Mouse (Mus musculus) bone marrow macrophage, adult 2 months (primary cell): ENCODE measurements around the gene Akap1. TPM values are rescaled to one million over a fixed set of nuclear protein-coding genes. Genes with fewer than 3 reads are reported as not detected.

ENCODE experiments used
- H3K27ac ChIP-seq: 2 replicates; pipeline ENCODE4 v1.5.1; 2012; ENCODE audit warnings: low read depth, low read length; ENCODE audit not compliant: insufficient read depth
- H3K4me1 ChIP-seq: 2 replicates; pipeline ENCODE4 v1.6.1; 2012; ENCODE audit warnings: low read length; ENCODE audit not compliant: control insufficient read depth, insufficient read depth
- H3K4me3 ChIP-seq: 2 replicates; pipeline ENCODE4 v1.5.1; 2012; ENCODE audit warnings: mild to moderate bottlenecking, low read length, moderate library complexity; ENCODE audit not compliant: insufficient read depth
- CTCF ChIP-seq: IDR thresholded peaks from 2 replicates; pipeline ENCODE4 v1.5.1; 2012; ENCODE audit warnings: low read depth, mild to moderate bottlenecking, low read length, moderate library complexity
- POLR2A ChIP-seq: IDR thresholded peaks from 2 replicates; pipeline ENCODE4 v1.6.1; 2012; ENCODE audit warnings: mild to moderate bottlenecking, low read depth, low read length, borderline replicate concordance
- polyA plus RNA-seq: library from polyadenylated mRNA; stranded (reverse); fragments of >200 nt; gene quantifications from 2 replicates; pipeline ENCODE4 v1.2.4, GENCODE M21; 2012; ENCODE audit not compliant: missing spikeins, insufficient read depth, insufficient read length

The Akap1 gene
- polyA plus RNA-seq, 1 experiment = 6.9 TPM

- no peak overlapping the region for H3K4me3 ChIP-seq
- TF ChIP-seq POLR2A = no peak
- no peak overlapping the region for H3K27ac ChIP-seq
- H3K4me1 ChIP-seq = peaks cover 18% of the 10 kb centered on the region
These were observed 8.0 kb downstream of the Akap1 start for GRCm38 (mm10) chr11:88856383-88856782.

GRCm38 (mm10) chr11:88855795-88856194, 8.6 kb downstream of the Akap1 start:
- TF ChIP-seq CTCF = no peak
- TF ChIP-seq POLR2A = no peak
- H3K27ac ChIP-seq = no peak overlapping the region
- peaks cover 20% of the 10 kb centered on the region for H3K4me1 ChIP-seq
- H3K4me3 ChIP-seq = no peak overlapping the region

GRCm38 (mm10) chr11:88853588-88853987, 10.8 kb downstream of the Akap1 start:
- H3K4me1 ChIP-seq = peaks cover 36% of the 10 kb centered on the region
- H3K27ac ChIP-seq = no peak overlapping the region
- TF ChIP-seq CTCF = no peak
- TF ChIP-seq POLR2A = no peak
- H3K4me3 ChIP-seq = no peak overlapping the region

- Histone ChIP-seq H3K4me1 (peaks cover 44% of the 10 kb centered on the region), H3K27ac (no peak overlapping the region), H3K4me3 (no peak overlapping the region)
- no peak for TF ChIP-seq POLR2A
- no peak for TF ChIP-seq CTCF
These were observed 11.6 kb downstream of the Akap1 start for GRCm38 (mm10) chr11:88852806-88853205.

GRCm38 (mm10) chr11:88851049-88851825, 13.1 kb downstream of the Akap1 start:
- Histone ChIP-seq H3K4me3 (no peak overlapping the region), H3K4me1 (peaks cover 37% of the 10 kb centered on the region), H3K27ac (no peak overlapping the region)
- TF ChIP-seq POLR2A (no peak), CTCF (no peak)

GRCm38 (mm10) chr11:88849732-88850131, 14.7 kb downstream of the Akap1 start:
- H3K4me1 ChIP-seq = peaks cover 36% of the 10 kb centered on the region

GRCm38 (mm10) chr11:88849284-88849683, 15.1 kb downstream of the Akap1 start:
- Histone ChIP-seq H3K4me1 (peaks cover 36% of the 10 kb centered on the region), H3K4me3 (peak overlapping the region; percentile 30), H3K27ac (peak overlapping the region; percentile 76)
- TF ChIP-seq CTCF (no peak), POLR2A (no peak)

More at GRCm38 (mm10) chr11:88849732-88850131, 14.7 kb downstream of the Akap1 start:
- TF ChIP-seq CTCF (no peak), POLR2A (no peak)
- H3K4me3 ChIP-seq = no peak overlapping the region
- H3K27ac ChIP-seq = peak overlapping the region; percentile 76

- Histone ChIP-seq H3K27ac (peak overlapping the region; percentile 76), H3K4me1 (peaks cover 36% of the 10 kb centered on the region), H3K4me3 (peak overlapping the region; percentile 30; the same call in 1 of the 2 replicates)
- TF ChIP-seq POLR2A = no peak
- TF ChIP-seq CTCF = peak; percentile 85
These were observed 15.8 kb downstream of the Akap1 start for GRCm38 (mm10) chr11:88848590-88848989.

- Histone ChIP-seq H3K4me1 (peaks cover 36% of the 10 kb centered on the region), H3K27ac (no peak overlapping the region; the same call in 1 of the 2 replicates), H3K4me3 (no peak overlapping the region)
- TF ChIP-seq POLR2A = no peak
- no peak for TF ChIP-seq CTCF
These were observed 16.9 kb downstream of the Akap1 start for GRCm38 (mm10) chr11:88847281-88848006.

GRCm38 (mm10) chr11:88844384-88844783, 20.0 kb downstream of the Akap1 start:
- no peak overlapping the region for H3K27ac ChIP-seq
- H3K4me1 ChIP-seq = peaks cover 24% of the 10 kb centered on the region
- no peak for TF ChIP-seq CTCF
- H3K4me3 ChIP-seq = no peak overlapping the region
